Comparison of ENCODE assay signal across 13 mouse cellular contexts in the genomic region with DNA sequence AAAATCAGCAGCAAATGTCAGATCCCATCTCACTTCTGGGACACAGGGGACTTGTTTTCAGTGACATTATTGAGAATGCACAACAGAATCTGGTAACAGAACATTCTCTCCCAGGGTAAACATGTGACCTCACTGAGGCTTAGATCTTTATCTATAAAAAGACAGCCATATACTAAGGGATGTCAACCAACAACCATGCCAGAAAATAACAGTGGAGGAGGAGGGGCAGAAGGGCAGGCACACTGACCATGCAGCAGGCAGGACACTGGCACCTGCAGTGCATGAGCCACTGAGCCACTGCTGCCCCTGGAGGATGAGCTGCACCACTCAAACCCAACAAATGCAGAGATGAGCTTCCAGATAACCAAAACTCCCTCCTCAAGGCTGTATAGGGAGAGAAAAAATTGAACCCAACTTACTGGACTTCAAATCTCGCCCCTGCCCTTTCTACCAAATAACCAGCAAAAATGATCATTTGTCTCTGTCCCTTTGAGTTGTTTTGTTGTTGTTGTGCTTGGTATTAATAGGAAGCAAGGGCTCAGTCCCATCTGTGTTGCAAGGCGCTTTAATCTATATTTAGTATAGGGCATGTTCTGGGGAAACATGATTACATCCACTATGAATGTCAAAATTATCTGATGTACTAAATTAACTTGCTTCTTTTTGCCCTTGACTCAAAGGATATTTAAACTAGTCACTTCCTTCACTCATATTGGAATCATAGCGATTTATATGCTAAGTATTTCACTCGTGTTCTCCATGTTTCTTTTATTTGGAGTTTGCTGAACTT.
"Had no signal": no experiment of that assay in that cellular context is flagged by ENCODE, and none has a peak within 500 bp of the region (broad histone marks: within the 10 kb centered on the region; RNA-seq: fewer than 3 reads in every experiment).

No protein-coding gene starts in this region.

- H3K27ac ChIP-seq: layer of hippocampus, adult 2 months; limb, embryonic 13.5 days; liver, embryonic 12.5 days; midbrain, embryonic 15.5 days; neural tube, embryonic 12.5 days had no signal

- H3K27me3 ChIP-seq: limb, embryonic 13.5 days; liver, embryonic 12.5 days; midbrain, embryonic 15.5 days; neural tube, embryonic 12.5 days had no signal

- ATAC-seq: liver, embryonic 12.5 days; midbrain, embryonic 15.5 days had no signal

- H3K4me1 ChIP-seq: midbrain, embryonic 15.5 days; neural tube, embryonic 12.5 days had no signal

- H3K4me2 ChIP-seq: limb, embryonic 13.5 days; liver, embryonic 12.5 days; midbrain, embryonic 11.5 days; midbrain, embryonic 15.5 days; neural tube, embryonic 12.5 days had no signal

- DNase-seq: kidney, adult 18-20 months; kidney, postnatal 10 days; kidney, postnatal 4 days; lung, postnatal 36 days; spleen, adult 18-20 months; thymus, adult 18-20 months; thymus, postnatal 14 days had no signal

- H3K9me3 ChIP-seq: limb, embryonic 13.5 days; liver, embryonic 12.5 days; midbrain, embryonic 15.5 days; neural tube, embryonic 12.5 days had no signal

- H3K9ac ChIP-seq: limb, embryonic 13.5 days; liver, embryonic 12.5 days; midbrain, embryonic 15.5 days; neural tube, embryonic 12.5 days had no signal

- H3K4me3 ChIP-seq: layer of hippocampus, adult 2 months; limb, embryonic 13.5 days; liver, embryonic 12.5 days; midbrain, embryonic 15.5 days; neural tube, embryonic 12.5 days had no signal

- H3K36me3 ChIP-seq: midbrain, embryonic 15.5 days had no signal
